Mouse (Mus musculus) cerebellum, adult 9-11 months (tissue): ENCODE results near the gene Micu1.
"Not testable (repeated sequence)": the region's sequence is repeated elsewhere in the genome, so short reads cannot be mapped to it uniquely, and the experiment has no call there.

Source experiments
- DNase-seq: peaks from one replicate; pipeline ENCODE4 v3.0.0; 2022

Micu1 gene

GRCm38 (mm10) chr10:59702207-59703032 lies at the start of gene Micu1:
Gene Micu1, plus strand, starts transcription at chr10:59702477.
- peak; percentile 95 for DNase-seq

GRCm38 (mm10) chr10:59656799-59657198 lies 45.5 kb upstream of the Micu1 start:
- DNase-seq = no peak

- DNase-seq = no peak
Observed at GRCm38 (mm10) chr10:59664765-59665164, 37.5 kb upstream of the Micu1 start.

- DNase-seq = peak; percentile 17
Observed at GRCm38 (mm10) chr10:59665503-59666291, 36.6 kb upstream of the Micu1 start.

- DNase-seq = peak; percentile 81
Observed at GRCm38 (mm10) chr10:59667377-59667776, 34.9 kb upstream of the Micu1 start.

- no peak for DNase-seq
Observed at GRCm38 (mm10) chr10:59668491-59668890, 33.8 kb upstream of the Micu1 start.

GRCm38 (mm10) chr10:59677836-59678235 lies 24.4 kb upstream of the Micu1 start:
- peak; percentile 25 for DNase-seq

GRCm38 (mm10) chr10:59679189-59679588 lies 23.1 kb upstream of the Micu1 start:
- DNase-seq = no peak

GRCm38 (mm10) chr10:59685586-59685985 lies 16.7 kb upstream of the Micu1 start:
- DNase-seq = not testable (repeated sequence)

- no peak for DNase-seq
Observed at GRCm38 (mm10) chr10:59687126-59687525, 15.2 kb upstream of the Micu1 start.

- no peak for DNase-seq
Observed at GRCm38 (mm10) chr10:59689836-59690235, 12.4 kb upstream of the Micu1 start.

GRCm38 (mm10) chr10:59692441-59692840 lies 9.8 kb upstream of the Micu1 start:
- no peak for DNase-seq

- DNase-seq = no peak
Observed at GRCm38 (mm10) chr10:59694104-59694503, 8.2 kb upstream of the Micu1 start.

GRCm38 (mm10) chr10:59699516-59699915 lies 2.8 kb upstream of the Micu1 start:
- DNase-seq = no peak

- DNase-seq = no peak
Observed at GRCm38 (mm10) chr10:59701805-59702204, 472 bp upstream of the Micu1 start.

GRCm38 (mm10) chr10:59703060-59703760 lies 933 bp downstream of the Micu1 start:
- no peak for DNase-seq

- DNase-seq = no peak
Observed at GRCm38 (mm10) chr10:59706991-59707546, 4.8 kb downstream of the Micu1 start.

GRCm38 (mm10) chr10:59707595-59707994 lies 5.3 kb downstream of the Micu1 start:
- no peak for DNase-seq

- no peak for DNase-seq
Observed at GRCm38 (mm10) chr10:59709281-59709680, 7.0 kb downstream of the Micu1 start.

GRCm38 (mm10) chr10:59710246-59710645 lies 8.0 kb downstream of the Micu1 start:
- DNase-seq = no peak

- peak; percentile 64 for DNase-seq
Observed at GRCm38 (mm10) chr10:59712062-59712461, 9.8 kb downstream of the Micu1 start.

- no peak for DNase-seq
Observed at GRCm38 (mm10) chr10:59720017-59720416, 17.7 kb downstream of the Micu1 start.

- no peak for DNase-seq
Observed at GRCm38 (mm10) chr10:59721555-59721954, 19.3 kb downstream of the Micu1 start.
